Mouse (Mus musculus): ENCODE results near the gene Chchd3.

DNA sequence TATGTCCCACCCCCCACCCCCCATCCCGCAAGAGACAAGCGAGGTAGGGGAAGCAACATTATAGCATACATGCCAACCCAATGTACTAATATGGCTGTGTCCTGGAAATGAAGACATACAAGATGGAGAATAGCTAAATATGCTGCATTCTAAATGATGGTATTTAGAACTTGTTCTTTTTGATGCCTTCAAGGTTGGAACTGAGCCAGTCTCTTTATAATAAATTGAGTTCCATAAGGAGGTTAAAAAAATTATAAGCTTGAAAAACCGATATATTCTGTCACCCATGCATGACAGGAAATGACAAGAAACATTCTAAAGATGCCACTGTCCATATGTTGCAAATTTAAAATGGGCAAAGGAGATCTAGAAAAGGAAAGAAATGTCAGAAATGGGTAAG, 104.6 kb downstream of the Chchd3 start:
- TF ChIP-seq CTCF (IDR thresholded peaks at IDR 0.05; ENCODE audit: low read depth, low read length) (no peak), GATA2 (IDR thresholded peaks at IDR 0.05; ENCODE audit: borderline replicate concordance, low read depth, low read length) (no peak)

Measured in G1E (cell line).